Mouse (Mus musculus) retina, adult 2 months (tissue): ENCODE measurements around the gene Cplx1.
"Not testable (repeated sequence)": the region's sequence is repeated elsewhere in the genome, so short reads cannot be mapped to it uniquely, and the experiment has no call there.

ENCODE experiments used
- DNase-seq: peaks from one replicate; pipeline ENCODE4 v3.0.0-alpha.2; 2012; ENCODE audit warnings: low read depth, low spot score

Gene Cplx1

GRCm38 (mm10) chr5:108516655-108517054 is 33.2 kb downstream of the Cplx1 start:
- DNase-seq = no peak

GRCm38 (mm10) chr5:108515581-108516361 is 34.1 kb downstream of the Cplx1 start:
- DNase-seq = no peak

- no peak for DNase-seq
Measured at GRCm38 (mm10) chr5:108502286-108502685, 47.5 kb downstream of the Cplx1 start.

- DNase-seq = no peak
Measured at GRCm38 (mm10) chr5:108501573-108501972, 48.3 kb downstream of the Cplx1 start.

- not testable (repeated sequence) for DNase-seq
Measured at GRCm38 (mm10) chr5:108486148-108486547, 63.7 kb downstream of the Cplx1 start.

GRCm38 (mm10) chr5:108485239-108485638 is 64.6 kb downstream of the Cplx1 start:
- DNase-seq = no peak

- DNase-seq = no peak
Measured at GRCm38 (mm10) chr5:108483006-108483405, 66.8 kb downstream of the Cplx1 start.

- no peak for DNase-seq
Measured at GRCm38 (mm10) chr5:108475977-108476376, 73.8 kb downstream of the Cplx1 start.

GRCm38 (mm10) chr5:108473737-108474136 is 76.1 kb downstream of the Cplx1 start:
- no peak for DNase-seq

GRCm38 (mm10) chr5:108469617-108470016 is 80.2 kb downstream of the Cplx1 start:
- DNase-seq = no peak
